Mouse (Mus musculus): ENCODE data around the gene Pomgnt2.

DNA sequence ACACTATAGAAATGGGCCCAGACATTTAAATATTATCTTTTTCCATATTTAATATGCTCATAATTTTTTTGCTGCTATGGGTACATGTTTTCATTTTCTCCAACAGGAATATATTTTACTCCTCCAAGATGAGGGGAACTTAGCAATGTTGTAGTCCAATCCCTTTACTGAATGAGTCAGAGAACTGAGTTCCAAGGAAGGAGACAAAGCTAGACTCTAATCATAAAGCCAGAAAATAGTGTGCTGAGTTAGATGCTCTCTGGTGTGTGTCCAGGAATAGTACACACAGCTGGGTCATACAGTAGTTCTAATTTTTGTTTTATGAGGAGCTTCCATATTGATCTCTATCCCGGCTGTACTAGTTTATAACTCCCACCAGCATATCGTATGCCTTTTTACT is 9.3 kb upstream of the Pomgnt2 start:
- TF ChIP-seq POLR2A (IDR thresholded peaks at IDR 0.05; ENCODE audit: low read depth, low read length) = no peak
- no peak for TF ChIP-seq CTCF (IDR thresholded peaks at IDR 0.05; ENCODE audit: borderline replicate concordance, insufficient read depth, low read length)
